Mouse (Mus musculus): ENCODE data around the gene Ctnnd2. TPM values are rescaled to one million over a fixed set of nuclear protein-coding genes. Genes with fewer than 3 reads are reported as not detected.

The Ctnnd2 gene
- polyA plus RNA-seq, 1 experiment from 2014 or later, result 1.3 TPM

DNA sequence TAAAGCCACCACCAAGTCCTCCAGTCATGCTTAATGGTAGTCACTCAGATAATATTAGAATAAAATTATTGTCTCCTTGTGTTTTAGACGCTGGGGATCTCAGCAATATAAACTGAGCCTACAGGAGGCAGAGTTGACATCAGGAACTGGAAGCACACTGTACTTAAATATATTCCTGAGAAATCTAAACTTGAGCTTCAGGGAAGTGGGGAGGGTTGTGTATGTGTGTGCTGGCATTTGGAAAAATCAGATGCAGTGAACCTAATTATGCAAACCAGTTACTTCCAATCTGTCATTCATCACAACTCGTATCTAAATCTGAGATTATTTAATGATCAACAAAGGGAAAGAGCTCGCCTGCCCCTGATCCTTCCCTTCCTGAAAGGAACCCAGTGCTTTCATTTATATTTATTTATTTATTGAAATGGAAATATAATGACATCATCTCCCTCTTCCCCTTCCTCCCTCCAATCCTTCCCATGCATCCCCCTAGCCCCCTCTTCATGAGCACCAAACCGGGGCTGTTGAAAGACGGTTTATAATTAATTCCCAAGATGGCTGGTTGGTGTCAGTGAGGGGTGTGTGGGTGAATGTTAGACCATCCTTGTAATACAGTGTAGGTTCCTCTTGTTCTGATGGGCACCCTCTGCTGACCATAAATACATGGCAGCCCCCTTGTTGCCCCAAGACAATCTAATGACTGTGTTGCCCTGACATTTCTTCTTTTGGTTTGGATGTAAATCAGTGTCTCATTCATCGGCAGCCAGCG lies 495.6 kb downstream of the Ctnnd2 start:
- Histone ChIP-seq H3K4me2 (ENCODE audit: low read depth, low read length) (no peak overlapping the region), H3K4me1 (ENCODE audit: control insufficient read depth, insufficient read depth, low read length) (no peaks in the 10 kb centered on the region), H3K36me3 (ENCODE audit: control insufficient read depth, insufficient read depth, low read length) (no peaks in the 10 kb centered on the region), H3K27ac (ENCODE audit: low read length) (no peak overlapping the region), H3K27me3 (replicated peaks; ENCODE audit: control insufficient read depth, insufficient read depth, low read length) (no peaks in the 10 kb centered on the region), H3K9me3 (ENCODE audit: control insufficient read depth, low read length) (no peaks in the 10 kb centered on the region), H3K9ac (ENCODE audit: low read depth, low read length) (no peak overlapping the region), H3K4me3 (ENCODE audit: low read length) (no peak overlapping the region)
- ATAC-seq, result no peak
- whole genome bisulfite sequencing, result 77% methylated on average over 7 of the region's 7 CpGs

DNA sequence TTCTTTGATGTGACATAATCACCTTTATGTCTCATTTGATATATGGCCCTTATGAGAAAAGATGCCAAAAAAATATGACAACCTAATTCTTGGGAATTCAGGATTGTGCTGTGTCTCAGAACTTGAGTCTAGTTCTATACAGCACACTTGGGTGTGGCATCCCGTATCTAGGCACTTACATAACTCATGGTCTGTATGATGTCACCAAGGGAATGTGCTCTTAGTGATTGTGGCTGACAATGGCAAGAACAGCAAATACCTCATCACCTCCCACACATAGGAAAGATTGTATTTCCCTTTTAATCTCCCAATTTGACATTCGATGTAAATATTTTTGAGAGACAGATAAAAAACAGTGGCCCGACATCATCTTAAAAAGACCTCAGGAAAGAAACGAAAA lies 509.5 kb downstream of the Ctnnd2 start:
- no peak overlapping the region for H3K27ac ChIP-seq (ENCODE audit: low read length)
- H3K4me3 ChIP-seq (ENCODE audit: low read length), result no peak overlapping the region
- no peaks in the 10 kb centered on the region for H3K27me3 ChIP-seq (replicated peaks; ENCODE audit: control insufficient read depth, insufficient read depth, low read length)
- H3K9ac ChIP-seq (ENCODE audit: low read depth, low read length), result no peak overlapping the region
- no peaks in the 10 kb centered on the region for H3K36me3 ChIP-seq (ENCODE audit: control insufficient read depth, insufficient read depth, low read length)
- H3K9me3 ChIP-seq (ENCODE audit: control insufficient read depth, low read length), result no peaks in the 10 kb centered on the region
- no peak overlapping the region for H3K4me2 ChIP-seq (ENCODE audit: low read depth, low read length)
- ATAC-seq, result no peak
- H3K4me1 ChIP-seq (ENCODE audit: control insufficient read depth, insufficient read depth, low read length), result no peaks in the 10 kb centered on the region
- WGBS, result 81% methylated on average over 4 of the region's 4 CpGs

DNA sequence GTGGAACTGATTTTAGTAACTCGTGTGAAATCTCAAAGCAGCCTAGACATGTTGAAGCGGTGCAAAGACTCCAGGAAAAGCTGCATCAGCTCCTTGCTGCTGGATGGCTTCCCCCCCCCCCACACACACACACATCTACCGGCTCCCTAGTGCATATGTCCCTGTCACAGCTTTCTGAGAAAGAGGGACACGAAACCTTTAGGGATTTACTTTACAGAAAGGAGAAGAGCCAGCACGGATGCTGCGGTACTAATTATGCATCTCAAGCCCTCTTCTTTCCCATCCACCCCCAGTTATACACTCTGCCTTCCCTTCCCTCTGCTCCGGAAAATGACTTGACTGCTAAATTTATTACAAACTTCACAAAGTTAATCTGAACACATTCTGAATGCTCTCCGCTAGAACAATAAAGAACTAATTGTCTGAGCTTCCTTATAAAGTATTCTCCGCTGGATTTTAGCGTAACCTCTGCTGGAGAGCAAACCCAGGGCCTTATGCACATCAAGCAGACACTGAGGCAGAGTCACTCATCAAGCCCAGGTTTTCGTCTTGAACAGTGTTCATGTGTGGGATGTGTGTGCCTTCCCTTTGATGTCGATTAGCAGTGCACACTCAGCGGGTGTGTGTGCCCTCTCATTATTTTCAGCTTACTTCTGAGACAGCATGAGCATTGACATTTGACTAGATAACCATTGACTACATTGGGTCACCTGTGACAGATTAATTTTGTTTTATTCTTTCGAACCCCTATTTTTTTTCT lies 510.1 kb downstream of the Ctnnd2 start:
- Histone ChIP-seq H3K9ac (ENCODE audit: low read depth, low read length) (no peak overlapping the region), H3K4me2 (ENCODE audit: low read depth, low read length) (no peak overlapping the region), H3K36me3 (ENCODE audit: control insufficient read depth, insufficient read depth, low read length) (no peaks in the 10 kb centered on the region), H3K27me3 (replicated peaks; ENCODE audit: control insufficient read depth, insufficient read depth, low read length) (no peaks in the 10 kb centered on the region), H3K4me1 (ENCODE audit: control insufficient read depth, insufficient read depth, low read length) (no peaks in the 10 kb centered on the region), H3K27ac (ENCODE audit: low read length) (no peak overlapping the region), H3K9me3 (ENCODE audit: control insufficient read depth, low read length) (no peaks in the 10 kb centered on the region), H3K4me3 (ENCODE audit: low read length) (no peak overlapping the region)
- 78% methylated on average over 14 of the region's 14 CpGs for WGBS
- ATAC-seq, result no peak

- no peak overlapping the region for H3K27ac ChIP-seq (ENCODE audit: low read length)
- no peaks in the 10 kb centered on the region for H3K36me3 ChIP-seq (ENCODE audit: control insufficient read depth, insufficient read depth, low read length)
- H3K4me3 ChIP-seq (ENCODE audit: low read length), result no peak overlapping the region
- no peak overlapping the region for H3K9ac ChIP-seq (ENCODE audit: low read depth, low read length)
- H3K27me3 ChIP-seq (replicated peaks; ENCODE audit: control insufficient read depth, insufficient read depth, low read length), result no peaks in the 10 kb centered on the region
- no peaks in the 10 kb centered on the region for H3K4me1 ChIP-seq (ENCODE audit: control insufficient read depth, insufficient read depth, low read length)
- no peaks in the 10 kb centered on the region for H3K9me3 ChIP-seq (ENCODE audit: control insufficient read depth, low read length)
- 65% methylated on average over 4 of the region's 4 CpGs for WGBS
- no peak for ATAC-seq
- no peak overlapping the region for H3K4me2 ChIP-seq (ENCODE audit: low read depth, low read length)
These were observed 514.1 kb downstream of the Ctnnd2 start for GRCm38 (mm10) chr15:30686206-30687101.

DNA sequence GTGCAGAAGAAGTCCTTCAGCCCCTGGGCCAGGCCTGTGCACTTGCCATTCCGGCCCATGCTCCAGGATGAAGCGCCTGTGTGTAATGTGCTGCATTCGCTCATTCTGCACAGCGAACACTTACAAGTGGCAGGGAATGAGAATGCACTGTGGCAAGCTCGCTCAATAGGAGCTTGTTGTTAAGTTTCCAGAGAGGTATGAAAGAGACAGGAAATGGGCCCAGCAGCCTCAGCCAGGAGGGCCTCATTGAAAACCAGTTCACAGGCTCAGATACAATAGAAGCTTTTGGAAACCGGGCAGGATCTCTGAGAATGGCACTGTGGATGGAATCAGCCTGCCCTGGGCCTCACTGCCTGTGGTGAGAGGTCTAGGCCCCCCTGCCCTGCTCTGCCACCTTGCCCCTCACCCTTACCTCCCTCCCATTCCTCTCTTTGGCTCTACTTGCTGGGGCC lies 521.4 kb downstream of the Ctnnd2 start:
- no peak for ATAC-seq
- 81% methylated on average over 6 of the region's 6 CpGs for WGBS
- Histone ChIP-seq H3K9ac (ENCODE audit: low read depth, low read length) (no peak overlapping the region), H3K4me2 (ENCODE audit: low read depth, low read length) (no peak overlapping the region), H3K4me3 (ENCODE audit: low read length) (no peak overlapping the region), H3K27ac (ENCODE audit: low read length) (no peak overlapping the region), H3K27me3 (replicated peaks; ENCODE audit: control insufficient read depth, insufficient read depth, low read length) (no peaks in the 10 kb centered on the region), H3K4me1 (ENCODE audit: control insufficient read depth, insufficient read depth, low read length) (no peaks in the 10 kb centered on the region), H3K9me3 (ENCODE audit: control insufficient read depth, low read length) (no peaks in the 10 kb centered on the region), H3K36me3 (ENCODE audit: control insufficient read depth, insufficient read depth, low read length) (no peaks in the 10 kb centered on the region)

- no peak overlapping the region for H3K27ac ChIP-seq (ENCODE audit: low read length)
These were observed 521.9 kb downstream of the Ctnnd2 start for GRCm38 (mm10) chr15:30694286-30694685.

DNA sequence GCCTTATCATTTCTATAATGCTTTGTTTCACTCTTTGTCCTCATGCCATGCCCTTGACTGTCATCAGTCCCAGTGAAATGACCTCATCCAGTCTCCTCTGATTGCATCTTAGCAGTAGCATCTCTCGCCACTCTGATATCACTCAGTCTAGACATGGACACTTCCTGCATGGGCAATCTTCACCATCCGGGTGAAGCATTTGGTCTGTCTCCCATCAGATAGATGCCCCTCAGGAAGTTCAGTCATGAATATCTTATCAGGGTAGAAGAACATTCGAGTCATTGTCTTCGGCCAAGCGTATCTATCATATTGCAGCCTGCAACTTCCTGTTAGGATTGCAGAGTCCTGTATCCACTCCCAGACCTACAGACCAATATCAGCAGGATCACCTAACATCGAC lies 523.5 kb downstream of the Ctnnd2 start:
- Histone ChIP-seq H3K27me3 (replicated peaks; ENCODE audit: control insufficient read depth, insufficient read depth, low read length) (no peaks in the 10 kb centered on the region), H3K36me3 (ENCODE audit: control insufficient read depth, insufficient read depth, low read length) (no peaks in the 10 kb centered on the region), H3K9ac (ENCODE audit: low read depth, low read length) (no peak overlapping the region), H3K4me1 (ENCODE audit: control insufficient read depth, insufficient read depth, low read length) (no peaks in the 10 kb centered on the region), H3K4me2 (ENCODE audit: low read depth, low read length) (no peak overlapping the region), H3K4me3 (ENCODE audit: low read length) (no peak overlapping the region), H3K27ac (ENCODE audit: low read length) (no peak overlapping the region), H3K9me3 (ENCODE audit: control insufficient read depth, low read length) (no peaks in the 10 kb centered on the region)
- WGBS, result 90% methylated on average over 6 of the region's 6 CpGs
- ATAC-seq, result no peak

More at GRCm38 (mm10) chr15:30694286-30694685, 521.9 kb downstream of the Ctnnd2 start:
- Histone ChIP-seq H3K4me2 (ENCODE audit: low read depth, low read length) (no peak overlapping the region), H3K36me3 (ENCODE audit: control insufficient read depth, insufficient read depth, low read length) (no peaks in the 10 kb centered on the region), H3K9me3 (ENCODE audit: control insufficient read depth, low read length) (no peaks in the 10 kb centered on the region), H3K4me3 (ENCODE audit: low read length) (no peak overlapping the region), H3K27me3 (replicated peaks; ENCODE audit: control insufficient read depth, insufficient read depth, low read length) (no peaks in the 10 kb centered on the region), H3K4me1 (ENCODE audit: control insufficient read depth, insufficient read depth, low read length) (no peaks in the 10 kb centered on the region), H3K9ac (ENCODE audit: low read depth, low read length) (no peak overlapping the region)
- WGBS, result 71% methylated on average over 1 of the region's 1 CpGs
- no peak for ATAC-seq

- ATAC-seq, result no peak
- Histone ChIP-seq H3K27me3 (replicated peaks; ENCODE audit: control insufficient read depth, insufficient read depth, low read length) (no peaks in the 10 kb centered on the region), H3K9ac (ENCODE audit: low read depth, low read length) (no peak overlapping the region), H3K36me3 (ENCODE audit: control insufficient read depth, insufficient read depth, low read length) (no peaks in the 10 kb centered on the region), H3K4me2 (ENCODE audit: low read depth, low read length) (no peak overlapping the region), H3K9me3 (ENCODE audit: control insufficient read depth, low read length) (no peaks in the 10 kb centered on the region), H3K27ac (ENCODE audit: low read length) (no peak overlapping the region), H3K4me1 (ENCODE audit: control insufficient read depth, insufficient read depth, low read length) (no peaks in the 10 kb centered on the region), H3K4me3 (ENCODE audit: low read length) (no peak overlapping the region)
- WGBS, result 75% methylated on average over 5 of the region's 5 CpGs
These were observed 525.0 kb downstream of the Ctnnd2 start for GRCm38 (mm10) chr15:30697356-30697755.

GRCm38 (mm10) chr15:30700762-30701161 lies 528.4 kb downstream of the Ctnnd2 start:
- H3K27me3 ChIP-seq (replicated peaks; ENCODE audit: control insufficient read depth, insufficient read depth, low read length), result no peaks in the 10 kb centered on the region
- 82% methylated on average over 6 of the region's 6 CpGs for WGBS
- H3K27ac ChIP-seq (ENCODE audit: low read length), result no peak overlapping the region
- no peaks in the 10 kb centered on the region for H3K36me3 ChIP-seq (ENCODE audit: control insufficient read depth, insufficient read depth, low read length)
- no peaks in the 10 kb centered on the region for H3K4me1 ChIP-seq (ENCODE audit: control insufficient read depth, insufficient read depth, low read length)
- no peak for ATAC-seq
- H3K9ac ChIP-seq (ENCODE audit: low read depth, low read length), result no peak overlapping the region
- H3K9me3 ChIP-seq (ENCODE audit: control insufficient read depth, low read length), result no peaks in the 10 kb centered on the region
- no peak overlapping the region for H3K4me2 ChIP-seq (ENCODE audit: low read depth, low read length)
- H3K4me3 ChIP-seq (ENCODE audit: low read length), result no peak overlapping the region
